Mouse (Mus musculus): ENCODE data around the gene Stx17. TPM values are rescaled to one million over a fixed set of nuclear protein-coding genes. Genes with fewer than 3 reads are reported as not detected.
A peak's percentile ranks its signal among the peaks of the same experiment; 100 is the strongest.

Stx17 gene
- total RNA-seq, 1 experiment: 3.9 TPM

GRCm38 (mm10) chr4:48226800-48227199 is 102.1 kb downstream of the Stx17 start:
- no peak overlapping the region for H3K27ac ChIP-seq (ENCODE audit: insufficient read depth, low read depth, low read length, poor library complexity, severe bottlenecking)
- H3K9ac ChIP-seq (ENCODE audit: insufficient read depth, low read depth, low read length, poor library complexity, severe bottlenecking): no peak overlapping the region
- H3K36me3 ChIP-seq (ENCODE audit: control insufficient read depth, insufficient read depth, low read length, poor library complexity, severe bottlenecking): no peaks in the 10 kb centered on the region
- in situ Hi-C loops (cut with MboI; ENCODE audit: low sequenced_read_pairs in 2 of 2, unreplicated experiment in 2 of 2): no loop called here
- peaks cover 0 to 3% of the 10 kb centered on the region in 2 experiments; a peak in 1 of 4 replicates for H3K4me1 ChIP-seq (ENCODE audit: control insufficient read depth in 2 of 2, insufficient read depth in 2 of 2, low read length in 2 of 2, poor library complexity in 1 of 2)
- no peak for TF ChIP-seq ZC3H11A (IDR thresholded peaks at IDR 0.05; ENCODE audit: borderline replicate concordance, low read depth, low read length)
- TF ChIP-seq CHD2 (IDR thresholded peaks at IDR 0.05; ENCODE audit: low read depth, low read length): no peak
- TF ChIP-seq ZNF384 (IDR thresholded peaks at IDR 0.05; ENCODE audit: low read depth, low read length): no peak
- TF ChIP-seq HCFC1 (IDR thresholded peaks at IDR 0.05; ENCODE audit: borderline replicate concordance, insufficient read depth, low read length): no peak
- no peak for TF ChIP-seq MAFK (IDR thresholded peaks at IDR 0.05; ENCODE audit: insufficient read depth, low read depth, low read length)
- no peak overlapping the region for H3K4me3 ChIP-seq (ENCODE audit: insufficient read depth in 1 of 2, low read depth in 1 of 2, low read length in 2 of 2, poor library complexity in 1 of 2, severe bottlenecking in 1 of 2)
- peak; percentile 13 for DNase-seq (ENCODE audit: low read depth, low spot score)
- no peaks in the 10 kb centered on the region for H3K9me3 ChIP-seq (ENCODE audit: control insufficient read depth, insufficient read depth, low read depth, low read length)

Other genes with a start within 250 kb of the Stx17 start
- gene Nr4a3, start 79.8 kb upstream of the Stx17 start, total RNA-seq (2012; rRNA removed): 0.09 TPM in 1 of 2 replicates, not detected in the other
- gene Erp44, start 154.6 kb downstream of the Stx17 start, total RNA-seq (2012; rRNA removed): 39.7 and 47.5 TPM in 2 replicates
- gene Invs, start 154.8 kb downstream of the Stx17 start, total RNA-seq (2012; rRNA removed): 3.6 and 3.8 TPM in 2 replicates